Mouse (Mus musculus) MEL (cell line): ENCODE measurements around the gene Coq6.

Experiments
- CTCF ChIP-seq, 3 experiments: IDR thresholded peaks in 2 of 3; conservative IDR thresholded peaks in 1 of 3; 2 replicates each; pipeline ENCODE4 v1.5.1; 2011 to 2012; ENCODE audit warnings: low read length in 3 of 3, low read depth in 2 of 3, mild to moderate bottlenecking in 2 of 3, improper control_type of control experiment in 1 of 3, inconsistent platforms in 1 of 3, mixed read lengths in 1 of 3, moderate library complexity in 1 of 3; ENCODE audit not compliant: control insufficient read depth in 1 of 3, insufficient read depth in 1 of 3, poor library complexity in 1 of 3, severe bottlenecking in 1 of 3
- POLR2AphosphoS2 ChIP-seq: IDR thresholded peaks from 2 replicates; pipeline ENCODE4 v1.6.1; 2011; ENCODE audit warnings: low read length, improper control_type of control experiment

GRCm38 (mm10) chr12:84365137-84365536 is 3.7 kb downstream of the Coq6 start:
- TF ChIP-seq POLR2AphosphoS2: no peak
- no peak for TF ChIP-seq CTCF (IDR thresholded peaks at IDR 0.05 in 2 of 3, conservative IDR thresholded peaks at IDR 0.05 in 1 of 3; ENCODE audit: control insufficient read depth in 1 of 3, insufficient read depth in 1 of 3, low read depth in 2 of 3, low read length in 3 of 3, poor library complexity in 1 of 3, severe bottlenecking in 1 of 3)
